Mouse (Mus musculus): ENCODE data around the gene Pycr1.
A peak's percentile ranks its signal among the peaks of the same experiment; 100 is the strongest.

Pycr1 gene

GRCm38 (mm10) chr11:120658876-120659410 is 15.4 kb upstream of the Pycr1 start:
- DNase-seq (ENCODE audit: low spot score in 2 of 2), result peak; percentile 42 to 60

DNA sequence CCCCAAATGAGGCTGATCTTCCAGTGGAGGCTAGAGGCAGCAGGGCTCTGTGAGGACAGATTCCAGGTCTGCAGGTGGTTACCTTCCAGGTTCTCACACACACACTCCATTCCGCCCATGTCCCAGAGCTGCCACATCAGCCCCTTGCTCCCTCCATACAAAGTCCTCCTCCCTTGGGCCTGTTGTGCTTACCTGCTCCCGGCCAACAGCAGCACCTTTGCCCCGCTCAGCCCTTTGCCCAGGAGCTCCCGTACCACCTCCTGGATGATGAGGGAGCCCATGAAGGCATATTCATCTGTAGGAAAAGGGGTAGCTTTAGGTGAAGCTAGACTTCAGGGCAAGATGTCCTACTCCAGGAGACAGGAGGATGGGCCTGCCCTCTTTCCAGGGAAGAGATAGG is 13.7 kb upstream of the Pycr1 start:
- DNase-seq (ENCODE audit: low spot score in 2 of 2), result no peak

DNA sequence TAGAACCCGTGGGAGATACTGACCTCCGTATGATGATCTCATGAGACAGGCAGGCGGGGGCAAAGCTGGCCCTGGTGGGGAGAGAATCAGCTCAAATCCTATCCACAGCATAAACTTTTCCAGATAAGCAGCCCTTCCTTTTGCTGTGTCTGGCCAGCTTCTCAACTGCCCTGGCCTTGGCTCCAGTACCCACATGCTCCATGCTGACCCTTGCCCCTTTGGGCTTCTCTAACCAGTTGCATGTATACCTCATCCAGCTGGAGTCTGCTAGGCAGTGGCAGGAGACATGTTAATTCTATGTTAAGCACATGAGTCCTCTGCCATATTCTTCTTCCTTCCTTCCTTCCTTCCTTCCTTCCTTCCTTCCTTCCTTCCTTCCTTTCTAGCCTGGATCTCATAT is 11.2 kb upstream of the Pycr1 start:
- DNase-seq (ENCODE audit: low spot score in 2 of 2), result no peak

DNA sequence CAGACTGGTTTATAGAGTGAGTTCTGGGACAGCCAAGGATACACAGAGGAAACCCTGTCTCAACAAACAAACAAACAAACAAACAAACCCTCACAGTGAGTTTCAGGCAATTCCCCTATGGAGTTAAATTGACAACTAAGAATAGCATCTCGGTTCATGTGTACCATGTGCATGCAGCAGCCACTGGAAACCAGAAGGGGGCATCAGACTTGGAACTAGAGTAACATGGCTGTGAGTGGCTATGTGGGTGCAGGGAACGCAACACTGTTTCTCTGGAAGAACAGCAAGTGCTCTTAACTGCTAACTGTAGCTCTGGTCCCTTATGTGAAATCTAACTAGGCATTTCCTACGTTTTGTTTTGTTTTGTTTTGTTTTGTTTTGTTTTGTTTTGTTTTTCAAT is 8.3 kb upstream of the Pycr1 start:
- no peak for DNase-seq (ENCODE audit: low spot score in 2 of 2)

DNA sequence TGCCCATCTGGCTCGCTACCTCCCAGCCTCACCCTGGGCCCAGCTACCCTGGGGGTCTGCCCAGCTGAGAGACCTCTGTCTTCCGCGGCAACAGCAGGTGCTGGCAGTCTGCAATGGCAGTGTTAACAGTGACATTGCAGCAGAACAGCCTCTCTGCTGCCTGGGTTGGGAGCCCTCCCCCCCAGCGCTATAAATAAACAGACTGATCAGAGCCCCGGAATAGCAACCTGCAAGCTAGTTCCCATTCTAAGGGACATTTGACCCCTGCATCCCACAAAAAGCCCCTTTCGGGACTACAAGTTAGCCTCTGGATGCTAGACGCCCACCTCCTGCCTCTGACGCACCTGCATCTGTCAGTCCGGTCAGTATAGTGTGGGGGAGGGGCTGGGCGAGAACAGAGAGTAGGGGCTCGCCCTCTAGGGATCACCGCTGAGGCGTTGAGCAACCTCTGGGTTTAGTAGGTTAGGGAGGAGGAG is 4.5 kb upstream of the Pycr1 start, which contains the start of gene Myadml2:
TSS of gene Myadml2 (minus strand) at position 158 of the 476 bp plus-strand sequence.
- peak in 1 of 2 experiments; percentile 32 for DNase-seq (ENCODE audit: low spot score in 2 of 2)

- no peak for DNase-seq (ENCODE audit: low spot score in 2 of 2)
Measured at GRCm38 (mm10) chr11:120647047-120647830, 3.7 kb upstream of the Pycr1 start.

DNA sequence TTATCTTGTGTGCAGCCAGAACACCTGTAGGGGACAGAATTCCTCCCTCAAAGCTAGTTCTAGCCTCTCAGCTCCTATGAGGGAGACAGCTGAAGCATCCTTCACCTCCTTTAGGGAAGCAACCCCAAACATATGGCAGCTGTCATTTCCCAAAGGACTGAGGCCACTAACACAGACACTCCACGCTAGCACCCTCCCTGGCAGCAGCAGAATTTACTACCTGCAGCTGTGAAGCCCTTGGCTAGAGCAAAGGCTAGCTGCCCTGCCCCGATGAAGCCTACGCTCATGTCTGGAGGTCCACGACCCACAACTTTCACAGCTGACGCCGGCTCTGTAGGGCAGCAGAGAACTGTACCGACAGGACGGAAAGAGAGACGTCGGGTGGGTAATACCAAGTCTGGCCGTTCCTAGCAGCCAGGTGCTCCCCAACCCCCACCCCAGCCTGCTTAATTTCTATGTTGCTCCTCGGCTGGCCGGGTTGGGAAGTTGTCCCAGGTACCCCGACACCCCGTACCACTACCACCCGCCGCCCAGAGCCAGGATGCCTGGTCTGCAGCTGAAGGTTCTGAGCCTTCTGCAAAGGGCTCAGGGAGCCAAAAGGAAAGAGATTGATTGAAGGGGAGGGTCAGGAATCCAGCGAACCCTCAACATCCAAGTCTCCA is 499 bp downstream of the Pycr1 start:
- DNase-seq (ENCODE audit: low spot score in 2 of 2), result no peak

DNA sequence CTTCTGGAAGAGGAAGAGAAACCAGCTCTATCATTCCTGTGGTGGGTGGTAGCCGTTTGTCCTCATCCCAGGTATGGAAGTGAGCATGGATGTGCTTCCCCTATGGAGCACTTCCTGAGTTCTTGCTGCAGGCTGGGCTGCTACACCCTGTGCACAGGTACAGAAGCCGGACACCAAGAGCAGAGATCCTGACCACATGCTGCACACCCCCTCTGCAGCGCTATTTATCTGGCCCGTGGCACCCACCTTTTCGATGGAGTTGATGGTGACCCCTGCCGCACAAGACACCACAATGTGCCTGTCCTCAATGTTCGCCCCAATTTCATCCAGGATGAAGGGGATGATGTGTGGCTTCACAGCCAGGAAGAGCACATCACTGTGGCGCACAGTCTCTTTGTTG is 1.7 kb downstream of the Pycr1 start:
- DNase-seq (ENCODE audit: low spot score in 2 of 2), result no peak

- no peak for DNase-seq (ENCODE audit: low spot score in 2 of 2)
Measured at GRCm38 (mm10) chr11:120641255-120641654, 2.3 kb downstream of the Pycr1 start.

DNA sequence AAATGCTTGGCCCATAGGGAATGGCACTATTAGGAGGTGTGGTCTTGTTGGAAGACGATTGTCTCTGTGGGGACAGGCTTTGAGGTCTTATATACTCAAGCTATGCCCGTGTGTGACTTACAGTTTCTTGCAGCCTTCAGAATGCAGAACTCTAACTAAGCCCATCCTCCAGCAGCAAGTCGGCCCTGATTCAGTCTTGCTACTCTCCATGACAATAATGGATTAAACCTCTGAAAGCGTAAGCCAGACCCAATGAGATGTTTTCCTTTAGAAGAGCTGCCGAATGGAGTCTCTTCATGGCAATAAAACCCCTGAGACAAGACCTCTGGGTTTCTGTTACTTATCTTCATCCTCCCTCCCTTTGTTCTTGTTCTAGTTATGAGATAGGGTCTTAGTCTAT is 8.8 kb downstream of the Pycr1 start:
- no peak for DNase-seq (ENCODE audit: low spot score in 2 of 2)

DNA sequence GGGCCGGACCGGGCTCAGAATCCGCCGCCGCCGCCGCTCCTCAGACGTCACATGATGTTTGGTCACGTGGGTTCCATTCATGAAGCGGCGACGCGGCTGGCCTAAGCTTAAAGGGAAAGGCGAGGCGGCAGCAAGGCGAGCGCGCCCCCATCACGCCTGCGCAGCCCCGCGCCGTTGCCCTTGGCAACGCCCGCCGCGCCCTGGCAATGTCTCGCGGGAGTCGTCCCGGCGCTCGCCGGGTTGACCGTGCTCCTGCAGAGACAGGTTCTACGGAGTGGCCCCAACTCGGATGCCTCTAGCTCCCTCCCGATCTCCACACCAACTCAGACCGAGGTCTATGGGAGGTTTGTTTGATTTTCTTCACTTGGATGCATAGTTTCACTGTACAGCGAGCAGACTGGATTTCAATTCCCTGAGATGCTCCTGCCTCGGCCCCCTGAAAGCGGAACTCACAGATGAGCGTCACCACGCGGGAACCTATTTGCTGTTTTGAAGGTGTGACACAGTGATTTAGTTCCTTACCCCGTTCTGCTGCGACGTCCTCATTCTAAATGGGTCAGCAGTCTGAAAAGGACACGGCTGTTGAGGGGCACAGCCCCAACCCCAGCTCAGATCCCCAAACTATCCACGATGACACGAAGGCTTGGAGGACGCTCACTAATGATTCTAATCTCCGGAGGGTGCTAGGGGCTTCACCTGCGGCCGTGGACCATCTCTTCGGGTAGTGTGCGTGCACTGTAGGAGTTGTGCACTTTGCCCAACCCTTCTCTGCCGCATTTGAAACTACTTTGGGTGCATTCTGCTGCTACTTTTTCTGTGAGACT is 9.8 kb downstream of the Pycr1 start, which contains the start of gene Mafg:
TSS of gene Mafg (minus strand) at position 81 of the 824 bp plus-strand sequence.
- DNase-seq (ENCODE audit: low spot score in 2 of 2), result peak; percentile 92 to 93

DNA sequence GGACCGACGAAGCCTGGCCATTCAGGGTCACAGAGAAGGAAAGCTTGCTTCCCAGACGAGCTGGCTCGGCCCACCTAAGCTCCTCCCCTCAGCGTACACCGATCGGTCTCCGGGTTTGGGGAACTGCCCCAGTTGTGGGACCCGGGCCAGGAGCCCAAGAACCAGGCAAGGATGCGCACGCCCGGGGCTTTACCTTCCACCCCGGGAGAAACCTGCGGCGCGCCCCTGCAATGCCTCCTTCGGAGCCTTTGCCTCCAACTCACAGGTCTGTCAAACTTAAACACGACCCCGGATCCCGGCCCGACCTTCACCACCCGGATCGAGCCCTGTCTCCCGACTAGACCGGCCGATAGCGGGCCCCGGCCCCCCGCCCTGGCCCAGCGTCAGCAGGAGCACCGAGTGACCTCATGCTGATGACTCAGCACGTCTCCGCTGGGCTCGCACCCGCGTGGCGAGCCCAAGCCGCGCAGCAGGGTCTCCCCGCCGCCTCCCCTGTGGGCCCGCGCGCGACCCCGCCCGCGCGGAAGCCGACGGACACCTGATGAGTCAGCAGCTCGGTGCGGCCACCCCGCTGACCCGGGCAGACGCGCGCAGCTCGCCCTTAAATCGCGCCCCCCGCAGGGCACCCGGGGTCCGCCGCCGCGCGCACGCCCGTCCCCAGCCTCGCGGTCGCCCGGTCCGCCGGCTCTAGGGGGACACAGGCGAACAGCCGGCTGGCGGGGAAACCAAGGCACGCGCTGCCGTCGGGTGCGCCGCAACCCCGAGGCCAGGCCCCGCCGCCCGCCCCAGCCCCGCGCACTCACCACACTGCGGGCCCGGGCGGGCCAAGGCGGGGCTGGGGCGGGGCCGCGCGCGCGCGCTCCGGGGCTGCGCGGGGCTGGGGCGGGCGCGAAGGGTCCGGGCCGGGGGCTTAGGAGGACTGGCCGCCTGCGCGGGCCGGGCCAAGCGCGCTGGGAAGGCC is 10.7 kb downstream of the Pycr1 start:
- peak; percentile 48 to 49 for DNase-seq (ENCODE audit: low spot score in 2 of 2)

DNA sequence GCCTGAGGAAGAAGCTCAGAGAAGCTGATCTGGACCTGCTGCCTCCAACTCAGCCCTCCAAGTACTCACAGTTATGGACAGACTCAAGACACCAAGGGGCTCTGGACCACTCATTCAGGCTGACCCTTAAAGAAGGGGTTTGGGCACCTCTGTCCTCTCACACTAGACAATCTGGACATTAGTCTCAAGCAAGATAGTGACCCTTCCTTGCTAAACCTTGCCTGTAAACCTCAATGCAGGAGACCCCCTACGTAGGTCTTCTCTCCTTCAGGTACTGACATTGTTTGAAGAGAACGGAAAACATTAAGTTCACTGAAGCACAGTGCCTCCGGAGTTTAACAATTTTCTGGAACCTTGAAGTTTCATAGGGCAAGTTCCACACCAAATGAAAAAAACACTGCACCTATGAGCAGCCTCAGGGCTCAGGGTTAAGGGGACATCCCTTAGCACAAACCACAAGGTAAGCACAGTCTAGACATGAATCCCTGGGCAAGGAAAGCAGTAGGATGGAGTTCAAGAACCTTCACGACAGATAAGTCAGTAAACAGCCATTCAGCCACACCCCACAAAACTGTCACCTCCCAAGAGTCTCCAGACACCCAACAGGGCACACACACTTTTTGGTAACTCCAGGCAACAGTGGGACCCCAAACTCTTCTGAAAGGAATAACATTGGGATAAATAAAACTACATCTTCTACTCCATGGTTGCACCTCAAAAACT is 11.7 kb downstream of the Pycr1 start:
- DNase-seq (ENCODE audit: low spot score in 2 of 2), result no peak

DNA sequence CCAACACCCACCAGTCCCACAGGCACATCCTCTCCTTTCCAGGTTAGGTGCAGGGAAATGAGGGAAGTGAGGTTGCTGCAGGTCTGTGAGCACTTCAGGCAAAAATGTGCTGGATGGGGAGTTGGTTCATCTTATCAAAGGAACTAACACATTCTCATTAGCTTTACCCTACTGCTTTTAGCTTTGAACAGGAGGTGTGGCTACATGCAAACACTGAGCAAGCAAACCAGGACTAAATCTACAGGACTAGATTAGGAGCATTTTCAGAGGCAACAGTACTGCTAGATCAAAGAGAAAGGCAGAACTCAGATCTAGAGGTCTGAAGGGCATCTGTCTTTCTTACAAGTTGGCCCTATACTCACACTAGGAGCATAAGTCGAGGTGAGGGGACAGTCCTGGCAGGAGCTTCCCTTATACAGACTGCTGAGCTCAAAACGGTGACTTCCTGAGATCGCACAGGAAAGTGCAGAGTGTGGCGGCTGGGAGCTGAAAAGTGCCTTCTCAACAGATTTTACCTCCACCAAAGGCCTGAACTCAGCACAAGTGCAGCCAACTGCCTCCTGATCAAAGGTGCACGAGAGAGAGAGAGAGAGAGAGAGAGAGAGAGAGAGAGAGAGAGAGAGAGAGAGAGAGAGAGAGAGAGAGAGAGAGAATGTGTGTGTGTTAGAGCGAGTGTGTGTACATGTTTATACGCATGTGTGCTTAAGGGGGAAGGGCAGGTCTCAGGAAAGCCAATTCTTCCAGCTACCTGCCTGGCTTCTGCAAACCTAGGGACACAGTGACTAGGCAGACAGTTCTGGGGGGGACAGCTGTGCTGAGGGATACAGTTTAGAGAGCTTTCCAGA is 12.5 kb downstream of the Pycr1 start:
- no peak for DNase-seq (ENCODE audit: low spot score in 2 of 2)

- no peak for DNase-seq (ENCODE audit: low spot score in 2 of 2)
Measured at GRCm38 (mm10) chr11:120630401-120630871, 13.1 kb downstream of the Pycr1 start.

DNA sequence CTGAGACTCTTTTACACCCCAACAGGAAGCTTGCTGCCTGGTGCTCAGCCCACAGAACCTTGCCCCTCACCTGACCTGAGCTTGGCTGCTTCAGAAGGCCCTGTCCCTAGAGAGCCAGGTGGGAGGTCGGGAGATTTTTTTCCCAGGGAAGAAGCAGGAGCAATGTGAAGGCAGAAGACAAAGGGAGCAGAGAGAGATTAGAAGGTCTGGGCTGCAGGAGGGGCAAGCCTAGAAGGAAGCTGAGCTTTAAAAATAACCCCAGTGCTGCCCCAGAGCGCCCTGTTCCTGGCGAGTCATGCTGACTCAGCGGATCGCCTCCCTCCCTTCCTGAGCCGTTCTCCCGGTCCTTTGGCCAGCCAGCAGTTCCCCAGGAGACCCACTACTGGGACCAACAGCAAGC is 13.7 kb downstream of the Pycr1 start:
- no peak for DNase-seq (ENCODE audit: low spot score in 2 of 2)

- DNase-seq (ENCODE audit: low spot score in 2 of 2), result no peak
Measured at GRCm38 (mm10) chr11:120629341-120629730, 14.2 kb downstream of the Pycr1 start.

DNA sequence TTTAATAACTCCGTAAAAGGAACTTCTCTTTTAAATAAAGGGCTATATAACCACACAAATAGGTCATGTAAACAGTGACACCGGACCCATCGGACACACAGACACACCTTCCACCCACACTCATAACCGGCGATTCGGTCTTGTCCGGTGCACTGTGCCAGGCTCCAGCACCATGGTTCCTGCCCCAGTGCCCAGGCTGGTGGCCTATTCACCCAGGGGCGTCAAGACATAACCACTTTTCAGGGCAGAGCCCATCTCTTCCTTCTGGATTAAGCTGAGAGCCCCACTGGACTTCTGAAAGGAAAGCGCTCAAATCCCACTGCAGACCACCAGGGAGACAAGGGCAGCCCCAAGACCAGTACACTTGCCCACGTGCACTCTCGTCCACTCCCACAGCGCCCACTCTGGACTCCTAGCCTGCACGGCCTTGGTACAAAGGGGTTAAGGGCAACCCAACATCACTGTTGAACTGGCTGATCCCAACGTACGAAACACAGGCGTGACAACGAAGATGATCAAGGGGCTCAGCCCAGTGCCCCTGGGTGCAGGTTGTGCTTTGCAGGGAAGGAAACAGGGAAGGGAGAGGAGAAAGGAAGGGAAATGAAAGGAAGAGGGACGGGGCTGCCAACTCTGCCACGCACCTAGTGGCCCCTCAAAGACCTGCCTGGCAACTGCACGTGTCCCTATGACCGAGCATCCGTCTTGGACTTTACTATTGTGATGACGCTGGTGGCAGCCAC is 14.8 kb downstream of the Pycr1 start:
- no peak for DNase-seq (ENCODE audit: low spot score in 2 of 2)
